Mouse (Mus musculus) Muller cell, postnatal 12 days (primary cell): ENCODE results near the gene Fbxo31.

Source experiments
- DNase-seq: peaks from one replicate; pipeline ENCODE4 v3.0.0-alpha.2; 2015; ENCODE audit errors: inconsistent ontology term

The Fbxo31 gene

DNA sequence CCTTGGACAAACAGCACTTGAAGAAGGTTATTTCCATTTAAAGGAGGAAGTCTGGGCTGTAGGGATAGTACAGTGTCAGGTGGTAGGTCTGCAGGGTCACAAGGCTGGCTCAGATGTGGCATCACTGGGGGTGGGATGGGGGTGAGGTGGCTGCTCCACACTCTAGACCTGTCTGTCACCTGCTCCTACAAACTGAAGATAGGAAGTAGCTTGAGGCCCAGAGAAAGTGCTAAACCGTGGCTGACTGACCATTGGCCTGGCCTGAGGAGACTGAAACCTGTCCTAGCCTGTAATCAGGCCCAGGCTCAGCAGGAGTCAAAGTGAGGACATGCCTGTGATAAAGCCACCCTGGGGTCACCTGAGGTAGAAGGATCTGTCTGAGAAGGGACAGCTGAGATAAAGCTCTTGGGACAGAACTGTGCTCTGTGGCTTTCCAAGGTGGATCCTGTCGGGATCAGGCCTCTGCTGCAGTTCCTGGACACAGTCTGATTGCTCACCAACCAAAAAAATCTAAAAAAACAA, 10.7 kb upstream of the Fbxo31 start:
- DNase-seq: no peak

DNA sequence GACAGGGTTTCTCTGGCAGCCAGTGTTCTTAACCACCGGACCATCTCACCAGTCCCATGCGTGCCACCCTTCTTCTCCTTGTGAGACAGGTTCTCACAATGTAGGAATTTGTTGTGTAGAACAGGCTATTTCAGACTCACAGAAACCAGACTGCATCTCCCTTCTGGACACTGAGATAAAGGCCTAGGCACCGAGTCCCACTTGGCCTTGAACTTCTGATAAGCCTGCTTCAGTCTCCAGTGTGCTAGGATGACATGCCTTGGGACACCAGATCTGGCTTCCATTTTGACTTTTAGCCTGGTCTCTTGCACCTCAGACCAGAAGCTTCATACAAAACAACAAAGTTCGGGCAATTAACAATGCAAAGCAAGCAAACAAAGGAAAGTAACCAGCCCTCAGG, 10.1 kb upstream of the Fbxo31 start:
- no peak for DNase-seq

DNA sequence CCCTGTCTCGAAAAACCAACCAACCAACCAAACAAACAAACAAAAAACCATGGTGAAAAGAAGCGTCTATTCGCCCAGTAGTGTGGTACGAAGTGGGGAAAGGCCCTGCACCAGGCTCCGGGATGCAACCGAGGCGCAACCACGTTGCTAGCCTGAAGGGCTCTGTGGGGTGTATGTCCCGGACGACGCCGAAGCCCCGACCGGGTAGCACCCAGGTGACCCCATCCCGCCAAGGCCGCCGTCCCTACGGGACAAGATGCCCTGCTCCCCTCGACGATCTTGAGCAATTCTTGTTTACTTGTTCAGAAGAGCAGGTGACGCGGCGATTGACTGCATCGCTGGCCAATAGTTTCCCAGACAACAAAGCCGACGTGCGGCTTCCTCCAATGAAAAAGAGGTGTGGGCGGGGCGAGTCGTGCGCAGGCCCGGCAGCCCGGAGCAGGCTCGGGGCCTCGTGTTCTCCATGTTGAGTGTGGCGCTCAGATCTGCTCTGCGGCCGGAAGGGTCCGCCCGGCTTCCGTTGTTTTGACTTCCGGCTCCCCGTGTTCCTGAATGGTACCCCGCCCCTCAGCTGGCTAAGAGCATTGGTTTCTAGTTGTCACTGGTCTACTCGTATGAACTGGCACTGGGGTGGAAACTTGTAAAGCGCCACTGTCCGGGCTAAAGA, 6.7 kb upstream of the Fbxo31 start:
- DNase-seq: peak; percentile 98

DNA sequence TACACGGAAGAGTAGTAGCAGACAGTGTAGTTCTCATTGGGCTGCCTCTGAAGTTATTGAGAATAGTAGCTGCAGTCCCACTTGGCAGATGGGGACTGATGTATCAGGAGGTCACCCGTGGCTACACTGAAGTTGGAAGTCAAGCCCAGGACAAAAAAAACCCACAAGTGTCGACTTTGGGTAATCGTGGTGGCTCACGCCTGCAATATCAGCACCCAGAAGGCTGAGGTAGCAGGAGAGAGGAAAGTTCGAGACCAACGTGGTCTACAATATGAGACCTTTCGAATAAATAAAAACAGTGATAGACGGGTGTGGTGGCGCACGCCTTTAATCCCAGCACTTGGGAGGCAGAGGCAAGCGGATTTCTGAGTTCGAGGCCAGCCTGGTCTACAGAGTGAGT, 6.1 kb upstream of the Fbxo31 start:
- no peak for DNase-seq

DNA sequence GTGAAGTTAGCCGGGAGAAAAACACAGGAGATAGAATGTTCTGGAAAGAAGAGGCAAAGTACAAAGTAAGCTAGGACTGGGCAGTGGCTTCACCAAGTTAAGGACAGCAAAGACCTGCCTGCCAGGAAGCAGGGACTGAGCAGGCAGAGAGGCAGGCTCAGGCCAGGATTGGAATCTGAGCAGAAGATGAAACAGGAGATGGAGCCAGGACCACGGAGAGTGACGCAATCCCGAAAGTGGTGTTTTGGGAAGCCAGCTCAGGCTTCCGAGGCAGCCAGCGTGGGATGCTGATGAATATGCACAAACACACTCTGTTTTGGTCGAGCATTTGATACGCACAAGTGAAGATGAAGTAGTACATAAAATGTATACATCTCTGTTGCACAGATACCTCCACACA, 5.0 kb upstream of the Fbxo31 start:
- DNase-seq: no peak

DNA sequence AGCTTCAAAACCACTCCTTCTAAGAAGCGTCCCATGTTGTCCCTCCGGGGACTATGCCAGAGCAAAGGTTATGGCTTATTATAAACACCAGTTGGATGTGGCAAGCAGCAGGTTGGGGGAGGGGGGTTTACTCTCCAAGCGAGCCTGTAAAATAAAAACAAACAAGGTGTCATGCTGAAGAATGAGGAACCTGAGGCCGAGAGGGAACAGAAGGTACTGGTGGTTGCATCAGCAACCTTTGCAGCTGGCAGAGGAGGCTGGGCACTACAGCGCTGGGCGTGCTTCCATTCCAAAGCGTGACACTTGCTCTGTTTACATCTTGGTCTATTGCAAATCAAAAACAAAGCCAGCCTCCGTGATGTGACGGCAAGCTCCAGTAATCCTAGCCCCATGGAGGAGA, 1.9 kb upstream of the Fbxo31 start:
- DNase-seq: no peak

DNA sequence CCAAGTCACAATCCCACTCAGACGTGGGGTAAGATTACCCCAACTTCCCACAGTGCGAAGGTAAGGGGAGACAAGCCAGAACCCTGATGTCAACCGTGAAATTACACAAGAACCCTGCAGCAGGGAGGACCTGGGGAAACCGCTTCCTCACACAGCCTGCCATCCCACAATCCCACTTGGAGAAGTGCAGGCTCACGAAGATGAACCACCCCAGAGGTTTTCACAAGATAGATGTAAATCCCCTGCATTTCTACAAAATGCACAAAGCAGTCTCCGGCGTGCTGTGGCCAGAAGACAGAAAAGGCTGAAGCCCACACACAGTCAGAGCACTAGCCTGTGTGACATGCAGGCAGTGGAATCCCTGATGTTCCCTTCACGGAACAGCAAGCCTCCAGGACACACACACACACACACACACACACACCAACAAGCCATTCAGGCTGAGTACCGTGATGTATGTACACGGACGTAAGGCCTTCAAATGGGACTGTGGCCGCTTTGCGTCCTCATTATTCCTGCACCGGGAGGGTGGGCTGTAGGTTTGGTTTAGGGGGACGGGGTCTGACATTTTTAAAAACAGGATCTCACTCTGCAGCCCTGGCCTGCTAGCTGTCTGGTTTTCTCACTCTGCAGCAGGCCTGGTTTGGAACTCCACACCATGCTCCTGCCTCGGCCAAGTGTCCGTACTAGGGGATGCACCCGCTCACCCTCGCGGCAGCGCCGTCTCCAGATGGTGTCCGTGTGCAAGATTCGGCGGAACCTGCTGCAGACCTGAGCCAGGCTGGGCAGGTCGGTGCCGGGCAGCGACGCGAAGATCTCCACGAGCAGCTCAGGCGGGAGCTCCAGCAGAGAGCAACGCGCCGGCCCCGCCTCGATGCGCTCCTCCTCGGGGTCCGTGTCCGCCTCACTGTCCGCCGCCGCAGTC, 593 bp downstream of the Fbxo31 start:
- no peak for DNase-seq

DNA sequence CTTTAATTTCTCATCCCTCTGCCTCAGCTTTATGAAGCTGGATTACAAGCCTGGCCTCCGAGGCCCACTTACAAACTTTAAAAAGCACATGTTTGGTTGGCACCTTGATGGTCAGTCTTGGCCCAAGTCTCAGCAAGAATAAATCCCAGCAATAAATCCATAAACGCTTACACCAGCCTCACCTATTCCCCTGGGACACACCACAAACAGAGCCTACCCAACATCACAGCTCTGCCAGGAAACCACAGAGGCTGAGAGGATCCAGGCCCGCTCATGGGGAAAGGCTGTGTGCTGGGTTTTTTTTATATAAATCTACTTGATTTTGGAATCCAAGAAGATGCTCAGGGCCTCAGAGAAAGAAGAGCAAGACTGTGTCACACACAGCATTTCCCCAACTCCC, 2.9 kb downstream of the Fbxo31 start:
- DNase-seq: no peak

DNA sequence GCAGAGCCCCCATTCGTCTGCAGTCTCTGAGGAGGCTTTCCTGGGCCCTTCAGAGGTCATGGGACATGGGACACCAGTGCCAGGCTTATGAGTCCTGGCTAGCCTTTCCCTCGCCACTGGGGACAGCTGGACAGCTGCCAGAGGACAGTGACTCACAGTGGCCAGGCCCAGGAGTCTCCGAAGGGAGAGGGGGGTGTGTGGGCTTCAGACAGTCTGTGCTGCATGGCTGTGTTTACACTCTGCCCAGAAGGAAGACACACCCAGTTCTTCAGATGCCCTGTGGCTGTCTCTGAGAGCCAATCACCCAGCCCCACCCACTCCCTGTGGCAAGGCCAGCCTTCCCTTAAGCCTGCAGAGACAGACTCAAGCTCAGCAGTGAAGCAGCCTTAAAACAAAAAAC, 5.3 kb downstream of the Fbxo31 start:
- peak; percentile 94 for DNase-seq

DNA sequence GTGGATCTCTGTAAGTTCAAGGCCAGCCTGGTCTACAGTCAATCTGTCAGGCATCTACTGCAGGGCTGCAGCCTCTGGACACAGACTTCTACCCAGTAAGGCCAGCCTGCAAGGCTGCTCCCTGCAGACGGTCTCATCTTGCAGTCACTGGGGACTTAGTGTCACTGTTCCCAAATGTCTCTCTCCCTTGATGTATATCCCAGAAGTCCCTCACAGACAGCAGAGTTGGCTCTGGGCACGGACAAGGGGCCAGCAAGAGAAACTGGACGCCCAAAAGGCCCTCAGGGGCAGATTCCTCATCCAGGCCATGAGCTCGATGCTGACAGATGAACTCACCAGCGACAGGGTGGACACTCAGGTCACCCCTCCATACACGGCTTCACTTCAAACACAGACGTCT, 6.5 kb downstream of the Fbxo31 start:
- no peak for DNase-seq

DNA sequence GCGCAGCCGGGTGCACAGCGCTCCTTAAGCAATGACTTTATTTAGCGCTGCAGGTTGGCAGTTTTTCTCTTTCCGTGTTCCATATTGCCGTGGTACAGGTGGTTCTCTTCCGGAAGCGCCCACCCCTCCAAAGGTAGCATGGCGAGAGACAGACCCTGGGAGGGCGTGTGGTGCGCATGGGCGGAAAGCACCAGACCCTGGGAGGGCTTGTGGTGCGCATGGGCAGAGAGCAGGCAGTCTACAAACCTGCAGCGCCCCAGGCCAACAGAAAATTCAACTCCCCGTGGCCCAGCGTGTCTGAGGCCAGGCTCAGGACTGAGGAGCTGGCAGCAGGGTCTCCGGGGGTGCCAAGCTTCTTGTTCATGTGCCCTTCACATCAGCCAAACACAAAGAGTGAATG, 7.8 kb downstream of the Fbxo31 start:
- no peak for DNase-seq

DNA sequence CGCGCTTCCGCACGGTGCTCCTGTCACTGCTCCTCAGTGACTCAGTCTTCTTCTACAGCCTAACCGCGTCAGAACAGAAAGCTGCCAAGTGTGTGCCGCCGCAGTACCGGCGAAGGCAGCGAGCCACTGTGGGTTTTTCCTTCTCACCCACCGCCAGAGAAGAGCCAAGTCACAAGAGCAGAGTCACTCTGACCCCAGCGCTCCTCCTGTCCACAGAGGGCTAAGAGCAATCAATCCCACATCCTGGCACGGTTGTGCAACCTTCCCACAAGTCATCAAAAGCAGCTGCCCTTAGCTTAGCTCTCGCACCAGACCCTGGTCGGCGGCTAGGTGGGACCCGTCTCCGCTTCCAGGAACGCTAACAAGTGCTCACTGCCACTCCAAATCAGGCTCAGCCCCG, 8.3 kb downstream of the Fbxo31 start:
- peak; percentile 33 for DNase-seq

DNA sequence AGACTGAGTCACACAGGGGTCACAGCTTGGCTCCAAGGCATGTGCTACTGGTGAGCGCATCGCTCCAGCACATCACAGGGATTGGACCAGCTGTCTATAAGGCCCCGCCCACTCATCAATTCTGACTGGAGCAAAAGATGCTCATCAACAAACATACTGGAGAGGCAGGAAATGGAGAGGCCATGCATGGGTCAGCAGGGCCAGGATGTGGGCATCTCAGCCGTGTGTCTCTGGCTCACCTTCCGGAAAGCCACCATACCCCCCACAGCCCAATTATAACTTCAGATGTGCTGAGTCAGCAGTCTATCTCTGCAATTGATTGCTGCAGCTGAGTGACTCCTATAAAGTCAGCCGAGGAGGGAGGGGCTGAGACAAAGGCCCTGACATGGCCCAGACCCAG, 10.3 kb downstream of the Fbxo31 start:
- DNase-seq: no peak

DNA sequence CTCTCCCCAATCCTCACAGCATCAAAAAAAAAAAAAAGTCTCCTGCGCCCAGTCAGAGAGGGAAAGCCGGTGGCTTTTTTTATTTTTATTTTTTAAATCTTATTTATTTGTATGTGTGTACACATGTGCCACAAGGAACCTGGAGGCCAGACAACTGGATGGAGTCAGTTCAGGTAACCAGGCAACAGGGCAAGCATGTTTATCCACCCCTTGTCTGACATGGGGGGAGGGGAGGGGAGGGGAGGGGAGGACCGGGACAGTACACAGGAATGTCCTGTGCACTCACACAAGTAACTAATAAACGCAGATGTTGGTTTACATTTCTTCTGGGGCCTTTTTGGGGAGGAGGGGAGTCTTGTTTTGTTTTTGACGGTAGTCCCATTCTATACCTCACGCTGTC, 14.9 kb downstream of the Fbxo31 start:
- no peak for DNase-seq

DNA sequence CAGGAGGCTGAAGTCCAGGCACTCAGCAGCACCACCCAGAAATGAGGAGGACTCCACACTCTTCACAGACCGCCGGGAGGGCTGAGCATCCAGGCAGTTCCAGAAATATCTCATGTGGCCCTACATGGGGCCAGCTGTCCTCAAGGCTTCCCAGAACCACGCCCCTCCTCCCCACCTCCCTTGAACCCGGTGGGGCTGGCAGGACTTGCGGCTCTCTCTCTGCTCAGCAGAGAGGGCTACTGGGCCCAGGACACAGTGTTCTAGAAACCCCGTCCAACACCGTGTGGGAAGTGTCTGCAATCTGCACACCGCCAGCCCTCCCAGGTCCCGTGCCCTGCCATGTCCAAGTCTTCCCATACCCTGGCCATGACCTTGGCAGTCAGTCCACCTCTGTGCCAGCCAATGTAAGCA, 15.7 kb downstream of the Fbxo31 start:
- no peak for DNase-seq

DNA sequence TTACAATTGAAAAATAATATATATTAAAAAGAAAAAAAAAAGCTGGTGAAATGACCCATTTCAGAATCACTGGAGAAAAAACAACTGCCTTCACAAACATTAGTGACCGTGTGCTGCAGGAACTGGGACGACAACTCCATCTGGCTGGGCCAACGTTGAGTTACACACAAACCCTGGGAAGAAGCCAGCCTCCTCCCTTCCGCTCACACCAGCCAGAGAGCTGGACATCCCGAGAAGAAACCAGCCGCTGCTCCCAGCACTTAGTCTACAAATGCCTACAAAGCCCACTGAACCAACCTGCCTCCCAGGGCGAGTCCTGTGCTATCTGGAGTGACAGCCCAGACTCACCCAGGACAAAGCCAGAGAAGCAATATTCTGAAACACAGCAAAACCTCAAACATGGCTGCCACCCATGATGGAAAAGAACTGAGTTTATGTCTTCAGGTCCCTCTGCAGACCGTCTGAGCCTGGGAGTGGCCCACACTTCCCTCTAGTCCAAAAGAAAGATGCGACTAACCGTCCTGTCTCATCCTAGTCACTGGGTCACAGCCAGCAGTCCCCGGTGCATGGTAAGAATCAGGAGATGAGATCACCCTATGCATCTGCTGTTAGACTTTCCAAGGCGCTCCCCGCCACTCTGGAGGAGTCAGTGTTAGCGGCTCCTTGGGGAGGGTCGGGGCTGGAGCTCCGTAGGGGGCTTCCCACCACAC, 16.8 kb downstream of the Fbxo31 start:
- peak; percentile 25 for DNase-seq

DNA sequence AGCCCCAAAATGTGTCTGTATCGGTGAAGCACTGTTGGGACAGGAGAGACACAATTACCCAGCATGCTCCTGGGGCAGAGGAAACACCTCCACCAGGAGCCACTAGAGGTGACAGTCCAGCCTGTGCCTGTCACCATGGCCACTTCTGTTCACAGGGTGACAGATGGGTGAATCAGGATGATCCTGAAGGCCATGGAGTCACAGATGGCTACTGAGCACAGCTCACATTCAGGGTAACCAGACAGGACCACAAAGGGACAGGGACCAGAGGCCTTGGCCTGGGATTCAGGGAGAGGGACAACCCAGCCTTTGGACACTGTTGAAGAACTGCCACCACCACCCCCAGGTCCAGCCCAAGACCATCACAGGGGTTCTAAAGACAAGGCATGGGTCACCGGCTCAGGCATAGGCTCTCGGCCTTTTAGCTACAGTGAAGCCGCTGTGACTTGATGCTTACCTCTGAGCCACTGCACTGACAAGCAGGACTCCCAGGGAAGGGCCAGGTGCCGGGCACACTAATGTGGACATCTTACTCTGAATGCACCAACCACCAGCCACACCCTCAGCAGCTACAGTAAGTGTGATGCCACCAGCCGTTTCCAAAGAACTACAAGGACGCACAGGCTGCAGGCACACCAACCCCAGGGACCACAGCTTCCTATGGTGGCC, 18.0 kb downstream of the Fbxo31 start:
- DNase-seq: no peak

DNA sequence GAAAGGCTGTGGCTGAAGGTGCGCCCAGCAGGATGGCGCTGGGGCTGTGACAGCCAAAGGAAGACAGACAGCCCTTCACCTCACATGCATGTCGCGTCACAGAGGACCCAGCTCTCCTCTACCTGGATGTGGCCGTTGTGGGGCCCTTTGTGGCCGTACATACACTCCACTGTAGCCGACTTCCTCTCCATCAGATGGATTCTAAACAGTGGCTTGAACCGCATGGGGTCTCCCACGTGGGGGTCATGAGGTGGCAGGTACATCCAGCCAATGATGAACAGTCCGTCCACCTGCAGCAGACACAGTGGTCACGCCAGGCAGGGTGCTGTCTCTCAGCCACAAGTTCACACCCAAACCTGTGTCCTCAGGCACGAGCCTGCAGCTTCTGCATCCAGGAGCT, 18.8 kb downstream of the Fbxo31 start:
- DNase-seq: no peak

DNA sequence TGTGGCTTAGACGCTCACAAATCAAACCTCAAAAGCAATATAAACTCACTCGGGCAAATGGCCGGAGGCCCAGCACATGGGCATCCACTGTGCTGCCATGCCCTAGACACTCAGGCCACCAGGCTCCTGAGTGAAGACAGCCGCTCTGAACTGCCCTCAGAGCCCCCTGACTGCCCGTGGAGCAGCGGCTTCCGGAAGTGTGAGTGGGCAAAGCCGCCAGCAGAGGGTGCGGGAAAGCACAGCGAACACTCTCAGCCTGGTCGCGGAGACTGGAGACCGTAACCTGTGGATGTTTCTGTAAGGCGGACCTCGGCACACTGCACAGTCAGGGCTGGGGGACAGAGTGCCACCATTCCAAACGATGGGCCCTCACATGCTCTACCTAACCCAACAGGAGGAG, 20.1 kb downstream of the Fbxo31 start:
- DNase-seq: no peak

DNA sequence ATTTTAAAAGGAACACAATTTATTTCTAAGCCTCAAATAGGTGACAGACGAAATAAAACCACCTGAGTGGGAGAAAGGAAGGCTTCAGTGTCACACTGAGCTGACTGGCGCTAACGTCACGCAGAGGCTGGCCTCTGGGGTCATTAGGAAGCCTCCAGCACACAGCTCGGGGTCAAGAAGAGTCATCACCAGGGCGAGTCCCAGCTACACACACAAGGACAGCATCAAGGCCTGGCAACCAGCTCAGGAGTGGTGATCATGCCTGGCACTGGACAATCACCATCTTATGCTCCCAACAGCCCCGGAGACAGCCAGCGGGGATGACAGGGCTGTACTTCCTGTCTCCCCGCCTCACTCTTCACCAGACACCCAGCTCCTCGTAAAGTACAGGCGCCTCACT, 20.9 kb downstream of the Fbxo31 start:
- no peak for DNase-seq

DNA sequence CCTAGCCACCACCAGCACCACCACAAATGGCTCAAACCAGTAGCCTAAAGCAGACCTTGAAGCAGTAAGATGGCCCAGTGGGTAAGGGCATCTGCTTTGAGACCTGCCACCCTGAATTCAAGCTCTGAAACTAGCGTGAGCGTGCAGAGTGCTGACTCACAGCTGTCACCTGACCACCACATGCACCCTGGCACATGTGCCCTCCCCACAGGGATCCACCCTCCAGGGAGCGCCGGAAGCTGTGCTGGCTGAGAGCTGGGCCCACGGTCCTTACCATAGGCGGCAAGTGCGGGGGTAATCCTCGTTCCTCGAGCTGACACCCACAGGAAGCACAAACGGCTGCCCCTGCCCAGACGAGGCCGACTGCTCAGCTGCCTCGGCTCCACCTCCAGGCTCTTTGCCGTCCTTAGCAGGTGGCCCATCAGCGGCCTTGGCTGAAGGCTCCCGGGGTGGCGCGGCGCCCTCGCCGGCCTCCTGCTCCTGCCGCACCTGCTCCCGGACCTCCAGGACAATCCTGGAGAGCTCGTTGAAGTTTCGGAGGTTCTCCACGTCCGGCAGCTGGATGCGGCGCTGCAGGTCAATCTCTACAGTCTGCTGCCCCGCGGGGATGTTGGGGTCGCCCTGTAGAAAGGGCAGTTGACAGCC, 24.7 kb downstream of the Fbxo31 start:
- no peak for DNase-seq
